Mouse (Mus musculus): Measurements from ENCODE around the gene Olfr64. TPM values are rescaled to one million over a fixed set of nuclear protein-coding genes. Genes with fewer than 3 reads are reported as not detected.

The Olfr64 gene
- total RNA-seq, 2 experiments from 2014 or later, result not detected

Other genes starting within 250 kb of the Olfr64 start
- gene Olfr623, start 230.8 kb downstream of the Olfr64 start, total RNA-seq (2021), result not detected
- under 1 TPM in 1 of 2 experiments, not detected in 1; 0.21 TPM for gene Olfr624, start 223.3 kb downstream of the Olfr64 start, total RNA-seq (2021)
- gene Olfr625-ps1, start 211.8 kb downstream of the Olfr64 start, total RNA-seq (2021), result not detected
- not detected for gene Olfr243, start 179.8 kb downstream of the Olfr64 start, total RNA-seq (2021)
- not detected for gene Olfr628, start 164.1 kb downstream of the Olfr64 start, total RNA-seq (2021)
- gene Olfr629, start 149.5 kb downstream of the Olfr64 start, total RNA-seq (2021), result not detected
- not detected for gene Olfr630, start 137.2 kb downstream of the Olfr64 start, total RNA-seq (2021)
- not detected for gene Olfr69, start 122.9 kb downstream of the Olfr64 start, total RNA-seq (2021)
- gene Olfr68, start 114.8 kb downstream of the Olfr64 start, total RNA-seq (2021), result not detected
- not detected for gene Olfr67, start 102.7 kb downstream of the Olfr64 start, total RNA-seq (2021)
- 10 to 100 TPM; 83.8 to 97.7 TPM for gene Hbb-bt, start 80.5 kb downstream of the Olfr64 start, total RNA-seq (2021)
- gene Hbb-bs, start 66.4 kb downstream of the Olfr64 start, total RNA-seq (2021), result 100 to 1,000 TPM; 744 to 802 TPM
- gene Hbb-bh2, start 54.0 kb downstream of the Olfr64 start, total RNA-seq (2021), result not detected
- gene Hbb-bh1, start 51.3 kb downstream of the Olfr64 start, total RNA-seq (2021), result not detected
- not detected for gene Hbb-y, start 41.3 kb downstream of the Olfr64 start, total RNA-seq (2021)
- not detected for gene Olfr66, start 8.2 kb downstream of the Olfr64 start, total RNA-seq (2021)
- not detected for gene Olfr65, start 9.0 kb upstream of the Olfr64 start, total RNA-seq (2021)
- gene Olfr631, start 34.3 kb upstream of the Olfr64 start, total RNA-seq (2021), result not detected
- gene Olfr632, start 39.9 kb upstream of the Olfr64 start, total RNA-seq (2021), result not detected
- gene Olfr633, start 50.0 kb upstream of the Olfr64 start, total RNA-seq (2021), result not detected
- under 1 TPM; 0.11 TPM for gene Olfr635, start 76.7 kb upstream of the Olfr64 start, total RNA-seq (2021)
- gene Olfr638, start 104.3 kb upstream of the Olfr64 start, total RNA-seq (2021), result not detected
- under 1 TPM; 0.09 to 0.16 TPM for gene Olfr639, start 122.8 kb upstream of the Olfr64 start, total RNA-seq (2021)
- gene Olfr640, start 131.1 kb upstream of the Olfr64 start, total RNA-seq (2021), result not detected
- gene Olfr641, start 141.0 kb upstream of the Olfr64 start, total RNA-seq (2021), result not detected
- not detected for gene Olfr642, start 158.2 kb upstream of the Olfr64 start, total RNA-seq (2021)
- gene 4930516K23Rik, start 167.0 kb upstream of the Olfr64 start, total RNA-seq (2021), result not detected
- not detected for gene Olfr644, start 177.4 kb upstream of the Olfr64 start, total RNA-seq (2021)
- gene Olfr645, start 191.0 kb upstream of the Olfr64 start, total RNA-seq (2021), result not detected
- not detected for gene Olfr646, start 210.4 kb upstream of the Olfr64 start, total RNA-seq (2021)
- gene Ubqln5, start 235.3 kb upstream of the Olfr64 start, total RNA-seq (2021), result not detected
- gene Olfr643, start 242.9 kb upstream of the Olfr64 start, total RNA-seq (2021), result not detected
- not detected for gene Ubqln3, start 248.8 kb upstream of the Olfr64 start, total RNA-seq (2021)